Comparison of ENCODE assay signal across 22 mouse cellular contexts in genomic region chr1:169785981-169786380, GRCm38 (mm10). TPM values are rescaled to one million over a fixed set of nuclear protein-coding genes. Genes with fewer than 3 reads are reported as not detected.
DNase-seq lines count a peak whose midpoint lies in the region; ATAC-seq and TF ChIP-seq lines count a peak whose summit lies in the region.
"Had no signal": no experiment of that assay in that cellular context is flagged by ENCODE, and none has a peak within 500 bp of the region (broad histone marks: within the 10 kb centered on the region; RNA-seq: fewer than 3 reads in every experiment).

No protein-coding gene starts in this region.

- no peaks in the 10 kb centered on the region for H3K36me3 ChIP-seq in liver, postnatal 0 days (replicated peaks; ENCODE audit: insufficient read depth, low read length)
- H3K36me3 ChIP-seq: G1E had no signal

- no peak overlapping the region for H3K9ac ChIP-seq in liver, postnatal 0 days (replicated peaks)

- 81% methylated on average over 3 of the region's 3 CpGs for WGBS in liver, postnatal 0 days (ENCODE audit: insufficient replicate concordance)

- H3K27me3 ChIP-seq in liver, postnatal 0 days (ENCODE audit: insufficient read depth, low read length), result no peaks in the 10 kb centered on the region
- H3K27me3 ChIP-seq: Patski had no signal

- H3K4me3 ChIP-seq in embryonic fibroblast, embryonic 13.5 days (ENCODE audit: insufficient read depth, low read length), result no peak overlapping the region
- H3K4me3 ChIP-seq in liver, postnatal 0 days (ENCODE audit: low read depth, low read length), result no peak overlapping the region

- peak overlapping the region; percentile 8; the same call in 1 of the 2 replicates for H3K27ac ChIP-seq in embryonic fibroblast, embryonic 13.5 days (ENCODE audit: insufficient read depth, low read length)
- no peak overlapping the region for H3K27ac ChIP-seq in liver, postnatal 0 days (ENCODE audit: low read depth)

- no peaks in the 10 kb centered on the region for H3K9me3 ChIP-seq in liver, postnatal 0 days (ENCODE audit: low read length)

- no peak for ATAC-seq in liver, postnatal 0 days
- no peak for ATAC-seq in inflammation-experienced regulatory T-cells, adult 6 months
- ATAC-seq: activated CD4-positive, CD25-positive, alpha-beta regulatory T cell, adult 4 months; CD4-positive, CD25-positive, alpha-beta regulatory T cell, adult 4 months; Patski had no signal

- TF ChIP-seq CTCF in embryonic fibroblast, embryonic 13.5 days (IDR thresholded peaks at IDR 0.05; ENCODE audit: borderline replicate concordance, insufficient read depth, low read length), result no peak
- TF ChIP-seq CTCF in liver, postnatal 0 days (IDR thresholded peaks at IDR 0.05; ENCODE audit: low read depth), result no peak

- no peak for TF ChIP-seq EP300 in liver, postnatal 0 days (IDR thresholded peaks at IDR 0.05; ENCODE audit: low read depth)

- no peak overlapping the region for H3K4me2 ChIP-seq in liver, postnatal 0 days (ENCODE audit: low read depth, low read length)

- H3K4me1 ChIP-seq in embryonic fibroblast, embryonic 13.5 days (ENCODE audit: control insufficient read depth, insufficient read depth, low read length), result no peaks in the 10 kb centered on the region
- no peaks in the 10 kb centered on the region for H3K4me1 ChIP-seq in liver, postnatal 0 days (ENCODE audit: insufficient read depth)

- DNase-seq in 3T3-L1 (ENCODE audit: low read depth, low spot score) (peak; percentile 74), NIH3T3 (ENCODE audit: low read depth) (peak; percentile 71)
- no peak for DNase-seq in liver, postnatal 0 days
- no peak for DNase-seq in heart, adult 11 months
- DNase-seq: adrenal gland, adult 2 months; adrenal gland, adult 8-10 months; adrenal gland, postnatal 10 days; adrenal gland, postnatal 14 days; adrenal gland, postnatal 25 days; adrenal gland, postnatal 36 days; B cell, adult 2 months; cerebellum, adult 11 months; cerebellum, adult 11-12 months; cerebellum, adult 18-20 months; cerebellum, adult 2 months; cerebellum, adult 8-10 months had no signal

- no peak for TF ChIP-seq POLR2A in embryonic fibroblast, embryonic 13.5 days (IDR thresholded peaks at IDR 0.05; ENCODE audit: low read depth, low read length)

RNA-seq across cellular contexts. Expression of gene Rgs4, which starts 38.5 kb away (rescaled TPM):
- 12.9 and 18.2 TPM in 2 replicates for polyA plus RNA-seq in embryonic fibroblast, embryonic 13.5 days (2011; ENCODE audit: insufficient read length, low read depth, missing spikeins)
- polyA plus RNA-seq in liver, postnatal 0 days (2015; fragmentation: Nextera tagmentation; extraction: Ambion mirVana), result 0.27 and 0.35 TPM in 2 replicates
- not detected for polyA plus RNA-seq in inflammation-experienced regulatory T-cells, adult 6 months (2017; shearing (Covaris generic))
- polyA plus RNA-seq: activated CD4-positive, CD25-positive, alpha-beta regulatory T cell, adult 4 months; CD4-positive, CD25-positive, alpha-beta regulatory T cell, adult 4 months; G1E had no signal

Comparison
In these comparisons a context has a peak if more than half of its experiments do, and no peak if none do; other contexts are left out.
1. DNase-seq: peak in 3T3-L1 (single experiment) and NIH3T3 (single experiment); none in liver, postnatal 0 days (single experiment) and heart, adult 11 months (single experiment).
2. RNA of gene Rgs4, which starts 38.5 kb away (polyA plus RNA-seq): 12.9 to 18.2 TPM in embryonic fibroblast, embryonic 13.5 days; 0.27 to 0.35 TPM in liver, postnatal 0 days and not detected in inflammation-experienced regulatory T-cells, adult 6 months; every median in the first group is over 10 times any median in the second.